Mouse (Mus musculus) lung, postnatal 4 days (tissue): Measurements from ENCODE around the gene Akap10.
"Not testable (repeated sequence)": the region's sequence is repeated elsewhere in the genome, so short reads cannot be mapped to it uniquely, and the experiment has no call there.

ENCODE experiments used
- DNase-seq, 2 experiments: peaks; one replicate each; pipeline ENCODE4 v3.0.0; 2021

The Akap10 gene

GRCm38 (mm10) chr11:61930640-61931586, 861 bp upstream of the Akap10 start:
- DNase-seq = no peak

- DNase-seq = no peak
Measured at GRCm38 (mm10) chr11:61929323-61930097, 542 bp downstream of the Akap10 start.

DNA sequence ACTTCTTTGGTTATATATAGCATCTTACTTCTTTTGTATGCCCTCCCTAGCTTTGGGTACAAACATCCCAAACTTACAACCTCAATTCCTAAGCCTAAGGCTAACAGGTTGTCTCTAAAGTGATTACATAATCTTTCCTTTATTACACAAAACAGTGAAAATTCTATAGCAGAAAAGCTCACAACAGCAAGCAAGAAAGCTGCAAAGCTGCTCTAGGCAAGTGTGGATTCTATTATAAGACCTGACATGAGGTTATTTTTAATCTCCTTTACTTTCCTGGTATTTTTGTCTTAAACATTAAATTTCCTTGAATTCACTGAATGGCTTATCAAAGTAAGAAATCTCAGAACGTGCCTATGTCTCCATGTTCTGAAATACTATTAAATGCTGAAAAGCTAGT, 6.7 kb downstream of the Akap10 start:
- DNase-seq = no peak

- DNase-seq = no peak
Measured at GRCm38 (mm10) chr11:61919702-61920101, 10.3 kb downstream of the Akap10 start.

DNA sequence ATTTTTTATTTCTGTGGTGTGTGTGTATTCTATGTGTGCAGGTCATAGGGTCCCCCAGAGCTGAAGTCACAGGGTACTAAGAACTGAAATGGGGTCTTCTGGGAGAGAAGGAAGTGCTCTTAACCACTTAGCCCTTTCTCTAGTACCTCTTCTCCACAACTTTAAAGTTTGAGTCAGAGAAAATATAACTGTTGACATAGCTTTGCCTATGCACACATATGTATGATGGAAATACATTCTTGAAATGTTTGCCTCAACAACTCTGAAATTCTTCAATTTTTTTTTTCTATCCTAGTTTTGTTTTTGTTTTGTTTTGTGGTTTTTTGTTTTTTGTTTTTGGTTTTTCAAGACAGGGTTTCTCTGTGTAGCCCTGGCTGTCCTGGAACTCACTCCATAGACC, 21.7 kb downstream of the Akap10 start:
- no peak for DNase-seq

- no peak for DNase-seq
Measured at GRCm38 (mm10) chr11:61882183-61882582, 47.9 kb downstream of the Akap10 start.

GRCm38 (mm10) chr11:61879921-61880320, 50.1 kb downstream of the Akap10 start:
- DNase-seq = no peak

- DNase-seq = no peak
Measured at GRCm38 (mm10) chr11:61871881-61872280, 58.2 kb downstream of the Akap10 start.

GRCm38 (mm10) chr11:61866856-61867255, 63.2 kb downstream of the Akap10 start:
- no peak for DNase-seq

DNA sequence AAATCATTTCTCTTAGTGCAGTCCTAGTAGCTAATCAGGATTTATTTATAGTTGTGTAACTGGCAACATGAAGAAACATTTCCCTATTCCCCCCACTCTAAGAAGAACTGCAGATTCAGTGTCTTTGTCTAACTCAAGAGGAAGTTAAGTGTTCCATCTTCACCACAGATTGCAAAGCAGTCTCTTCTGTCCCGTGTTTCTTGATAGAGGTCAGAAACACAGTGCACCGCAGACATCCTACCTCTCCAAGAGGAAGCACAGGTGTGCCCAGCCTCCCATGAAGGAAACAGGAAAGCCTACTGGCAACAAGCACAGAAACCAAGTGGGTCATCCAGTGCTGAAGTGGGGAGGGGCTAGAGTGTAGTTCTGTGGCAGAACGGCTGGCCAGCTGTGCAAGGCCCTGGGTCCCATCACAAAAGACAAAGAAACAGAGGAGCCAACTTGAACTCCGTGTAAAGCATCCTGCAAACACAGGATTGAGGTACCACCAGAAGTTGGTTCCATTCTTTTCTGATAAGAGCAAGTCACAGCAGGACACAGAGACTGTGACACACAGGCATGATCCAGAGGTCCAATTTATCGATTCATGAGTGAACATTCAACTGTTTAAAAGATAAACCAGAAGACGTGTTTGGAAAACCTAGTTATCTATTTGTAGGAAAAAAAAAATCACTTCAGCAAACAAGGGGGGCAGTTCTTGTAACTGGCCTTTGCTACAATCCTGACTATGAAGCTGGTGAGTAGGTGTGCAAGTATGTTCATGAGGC, 68.1 kb downstream of the Akap10 start:
- DNase-seq = no peak

DNA sequence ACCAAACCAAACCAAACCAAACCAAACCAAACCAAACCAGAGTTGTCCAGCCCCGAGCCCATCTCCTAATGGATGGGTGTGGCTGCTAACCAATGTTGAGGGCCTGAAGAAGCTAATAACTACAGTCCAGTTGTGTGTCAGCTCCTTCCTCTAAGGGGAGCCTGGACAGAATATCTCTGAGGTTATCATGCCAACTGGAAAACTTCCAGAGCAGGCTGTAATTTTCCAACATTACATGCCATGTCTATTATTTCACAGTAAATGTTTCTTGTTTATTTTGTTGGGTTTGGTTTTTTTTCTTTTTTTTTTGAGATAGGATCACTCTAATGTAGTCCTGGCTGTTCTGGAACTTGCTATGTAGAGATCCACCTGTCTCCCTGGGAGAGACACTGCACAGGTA, 70.7 kb downstream of the Akap10 start:
- no peak for DNase-seq

DNA sequence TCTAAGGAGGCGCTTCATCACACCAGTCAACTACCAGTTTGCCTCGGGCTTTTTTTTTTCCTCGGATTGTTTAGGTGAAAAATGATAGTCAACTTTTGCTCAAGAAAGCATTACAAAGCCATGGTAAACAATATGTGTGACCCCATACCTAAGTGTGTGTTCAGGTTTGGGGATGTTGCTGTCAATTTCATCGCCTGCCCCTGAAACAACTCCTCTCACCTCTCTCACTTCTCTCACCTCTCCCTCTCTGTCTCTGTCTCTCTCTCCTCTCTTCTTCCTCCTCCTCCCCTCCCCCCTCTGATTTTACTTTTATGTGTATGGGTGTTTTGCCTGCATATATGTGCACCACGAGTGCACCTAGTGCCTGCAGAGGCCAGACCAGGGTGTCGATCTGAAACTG, 74.5 kb downstream of the Akap10 start:
- DNase-seq = no peak

GRCm38 (mm10) chr11:61854988-61855411, 75.1 kb downstream of the Akap10 start, which contains the start of gene Ulk2:
Gene Ulk2, minus strand, starts transcription at chr11:61855073.
- DNase-seq = peak; percentile 92 to 94

- peak; percentile 86 to 89 for DNase-seq
Measured at GRCm38 (mm10) chr11:61854211-61854987, 75.7 kb downstream of the Akap10 start.

- no peak for DNase-seq
Measured at GRCm38 (mm10) chr11:61853659-61854058, 76.4 kb downstream of the Akap10 start.

DNA sequence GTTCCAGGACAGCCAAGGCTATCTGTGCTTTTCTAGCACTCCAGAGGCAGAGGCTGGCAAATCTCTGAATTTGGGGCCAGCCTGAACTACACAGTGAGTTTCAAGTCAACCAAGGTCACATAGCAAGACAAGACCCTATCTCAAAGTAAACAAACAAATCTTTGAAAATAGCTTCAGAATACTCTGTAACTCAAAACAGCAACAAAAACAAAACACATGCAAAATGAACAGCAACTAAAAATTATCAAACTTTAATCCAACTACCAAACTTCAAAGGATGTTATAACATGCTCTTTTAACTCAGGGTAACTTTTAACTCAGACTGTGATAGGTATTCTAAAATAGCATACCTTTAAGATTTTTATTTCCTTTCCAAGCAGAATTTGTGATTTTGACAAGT, 77.1 kb downstream of the Akap10 start:
- no peak for DNase-seq

GRCm38 (mm10) chr11:61851195-61851594, 78.9 kb downstream of the Akap10 start:
- no peak for DNase-seq

GRCm38 (mm10) chr11:61840663-61841062, 89.4 kb downstream of the Akap10 start:
- DNase-seq = not testable (repeated sequence)

- DNase-seq = no peak
Measured at GRCm38 (mm10) chr11:61839940-61840339, 90.1 kb downstream of the Akap10 start.

- DNase-seq = no peak
Measured at GRCm38 (mm10) chr11:61839182-61839581, 90.9 kb downstream of the Akap10 start.
